Mouse (Mus musculus): ENCODE measurements around the gene Vmn2r27.
A peak's percentile ranks its signal among the peaks of the same experiment; 100 is the strongest.

Gene Vmn2r27

GRCm38 (mm10) chr6:124231756-124232155, at the start of gene Vmn2r27:
Gene Vmn2r27 (minus strand): TSS chr6:124231856.
- no peak for DNase-seq (ENCODE audit: low read depth, low spot score)

- no peak for DNase-seq (ENCODE audit: low read depth, low spot score)
These were observed 46.6 kb upstream of the Vmn2r27 start for GRCm38 (mm10) chr6:124278291-124278690.

- DNase-seq (ENCODE audit: low read depth, low spot score) = no peak
These were observed 46.0 kb upstream of the Vmn2r27 start for GRCm38 (mm10) chr6:124277641-124278040.

GRCm38 (mm10) chr6:124273231-124273880, 41.7 kb upstream of the Vmn2r27 start:
- no peak for DNase-seq (ENCODE audit: low read depth, low spot score)

- DNase-seq (ENCODE audit: low read depth, low spot score) = peak; percentile 60
These were observed 31.0 kb upstream of the Vmn2r27 start for GRCm38 (mm10) chr6:124262696-124263095.

GRCm38 (mm10) chr6:124260198-124260931, 28.7 kb upstream of the Vmn2r27 start:
- DNase-seq (ENCODE audit: low read depth, low spot score) = peak; percentile 58

- no peak for DNase-seq (ENCODE audit: low read depth, low spot score)
These were observed 24.2 kb upstream of the Vmn2r27 start for GRCm38 (mm10) chr6:124255721-124256470.

GRCm38 (mm10) chr6:124202116-124202515, 29.5 kb downstream of the Vmn2r27 start:
- DNase-seq (ENCODE audit: low read depth, low spot score) = no peak

GRCm38 (mm10) chr6:124168499-124169257, 63.0 kb downstream of the Vmn2r27 start:
- no peak for DNase-seq (ENCODE audit: low read depth, low spot score)

GRCm38 (mm10) chr6:124166596-124166995, 65.1 kb downstream of the Vmn2r27 start:
- no peak for DNase-seq (ENCODE audit: low read depth, low spot score)

- DNase-seq (ENCODE audit: low read depth, low spot score) = no peak
These were observed 81.8 kb downstream of the Vmn2r27 start for GRCm38 (mm10) chr6:124149808-124150207.
